Mouse (Mus musculus) midbrain, embryonic 13.5 days (tissue): ENCODE measurements around the gene Slfnl1. TPM values are rescaled to one million over a fixed set of nuclear protein-coding genes. Genes with fewer than 3 reads are reported as not detected.
A peak's percentile ranks its signal among the peaks of the same experiment; 100 is the strongest.

Source experiments
- ATAC-seq: fragments of 200-750 bp; cut with Nextera tagmentation; 2 replicates; pipeline ENCODE4 v1.8.0; 2017; ENCODE audit warnings: mild to moderate bottlenecking, moderate TSS enrichment, moderate library complexity
- H3K27ac ChIP-seq: fragments of 300-500 bp; sonication (generic); 2 replicates; pipeline ENCODE4 v1.5.1; 2015; ENCODE audit warnings: inconsistent platforms, mild to moderate bottlenecking, moderate library complexity
- H3K27me3 ChIP-seq: fragments of 300-500 bp; sonication (generic); 2 replicates; pipeline ENCODE4 v1.6.1; 2015; ENCODE audit warnings: mild to moderate bottlenecking, inconsistent platforms
- H3K36me3 ChIP-seq: fragments of 300-500 bp; sonication (generic); 2 replicates; pipeline ENCODE4 v1.6.1; 2015; ENCODE audit warnings: mild to moderate bottlenecking, inconsistent platforms
- H3K4me1 ChIP-seq: fragments of 300-500 bp; sonication (generic); replicated peaks from 2 replicates; pipeline ENCODE4 v1.6.1; 2015; ENCODE audit warnings: inconsistent platforms
- H3K4me2 ChIP-seq: fragments of 300-500 bp; sonication (generic); replicated peaks from 2 replicates; pipeline ENCODE4 v1.6.1; 2015; ENCODE audit warnings: moderate library complexity, mild to moderate bottlenecking, inconsistent platforms
- H3K4me3 ChIP-seq: fragments of 300-500 bp; sonication (generic); replicated peaks from 2 replicates; pipeline ENCODE4 v1.5.1; 2015; ENCODE audit warnings: mild to moderate bottlenecking, inconsistent platforms
- H3K9ac ChIP-seq: fragments of 300-500 bp; sonication (generic); replicated peaks from 2 replicates; pipeline ENCODE4 v1.6.1; 2015; ENCODE audit warnings: mild to moderate bottlenecking, inconsistent platforms
- H3K9me3 ChIP-seq: fragments of 300-500 bp; sonication (generic); 2 replicates; pipeline ENCODE4 v1.6.1; 2016; ENCODE audit warnings: mild to moderate bottlenecking, inconsistent platforms
- WGBS: fragments of 180-500 bp; shearing (Covaris S2); methylation state at CpG from one replicate; pipeline ENCODE4 v1.1.7; 2015; 5-methylcytosine and 5-hydroxymethylcytosine counted together
- polyA plus RNA-seq: library from polyadenylated mRNA; unstranded; fragments of >200 nt; fragmentation: Nextera tagmentation; extraction: Ambion mirVana; gene quantifications from 2 replicates; pipeline ENCODE4 v1.2.1, GENCODE M21; 2015

Gene Slfnl1
- polyA plus RNA-seq, 1 experiment from 2014 or later = not detected

DNA sequence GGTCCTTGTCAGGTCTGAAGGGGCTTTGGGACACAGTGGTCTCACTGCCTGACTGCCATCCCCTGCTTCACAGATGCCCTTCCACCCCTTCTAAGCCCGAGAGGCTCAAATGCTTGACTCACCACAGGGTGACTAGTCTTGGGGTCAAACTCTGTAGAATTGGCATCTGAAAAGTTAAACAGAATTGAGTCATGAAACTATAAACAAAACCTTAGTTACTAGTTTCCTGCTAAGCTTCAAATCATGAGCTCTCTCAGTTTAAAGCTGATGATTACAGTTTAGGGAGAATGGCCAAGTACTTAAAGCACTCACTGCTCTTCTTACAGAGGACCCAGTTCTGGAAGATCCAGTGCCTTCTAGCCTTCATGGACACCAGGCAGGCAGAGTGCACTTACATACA, 12.9 kb downstream of the Slfnl1 start:
- Histone ChIP-seq H3K4me3 (no peak overlapping the region), H3K27ac (no peak overlapping the region), H3K4me2 (no peak overlapping the region), H3K9ac (no peak overlapping the region), H3K27me3 (no peaks in the 10 kb centered on the region), H3K4me1 (no peaks in the 10 kb centered on the region), H3K36me3 (peaks cover 93% of the 10 kb centered on the region), H3K9me3 (no peaks in the 10 kb centered on the region)
- WGBS = 95% methylated on average over 1 of the region's 1 CpGs
- no peak for ATAC-seq

DNA sequence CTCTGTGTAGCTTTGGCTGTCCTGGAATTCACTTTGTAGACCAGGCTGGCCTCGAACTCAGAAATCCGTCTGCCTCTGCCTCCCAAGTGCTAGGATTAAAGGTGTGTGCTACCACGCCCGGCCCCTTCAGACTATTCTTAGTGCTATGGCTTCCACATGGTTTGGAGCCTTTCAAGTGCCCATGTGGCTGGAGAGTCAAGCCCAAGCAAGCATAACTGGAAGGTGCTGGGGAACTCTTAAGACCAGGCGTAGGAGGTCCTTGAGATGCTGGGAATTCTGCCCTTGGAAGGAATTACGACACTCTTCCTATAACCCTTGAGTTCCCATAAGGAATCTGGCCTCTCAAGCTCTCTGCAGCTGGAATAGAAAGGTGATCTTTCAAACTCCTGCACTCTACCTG, 24.6 kb downstream of the Slfnl1 start:
- no peaks in the 10 kb centered on the region for H3K27me3 ChIP-seq
- 93% methylated on average over 6 of the region's 6 CpGs for WGBS
- no peak overlapping the region for H3K4me3 ChIP-seq
- no peak overlapping the region for H3K9ac ChIP-seq
- H3K4me1 ChIP-seq = no peaks in the 10 kb centered on the region
- ATAC-seq = no peak
- no peaks in the 10 kb centered on the region for H3K9me3 ChIP-seq
- H3K4me2 ChIP-seq = no peak overlapping the region
- H3K36me3 ChIP-seq = peaks cover 89% of the 10 kb centered on the region
- no peak overlapping the region for H3K27ac ChIP-seq

DNA sequence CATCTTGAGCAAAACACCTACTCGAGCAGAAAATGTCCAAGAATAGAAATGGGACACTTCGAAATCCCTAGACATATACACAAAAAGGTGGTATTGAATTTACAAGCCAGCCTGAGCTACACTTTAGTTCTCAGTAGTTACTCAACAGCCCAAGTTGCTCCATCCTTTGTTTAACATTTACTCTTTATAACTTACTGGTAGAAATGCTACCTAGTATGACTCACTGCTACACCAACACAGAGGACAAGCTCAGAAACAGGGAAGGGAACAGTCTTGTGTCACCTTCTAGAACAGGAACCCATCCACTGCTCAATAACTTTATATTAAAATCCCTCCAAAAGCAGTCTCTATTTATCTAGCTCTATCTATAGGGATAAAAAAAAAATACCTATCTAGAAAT, 33.7 kb downstream of the Slfnl1 start:
- no peak overlapping the region for H3K9ac ChIP-seq
- peaks cover 21% of the 10 kb centered on the region for H3K4me1 ChIP-seq
- H3K9me3 ChIP-seq = no peaks in the 10 kb centered on the region
- no peak overlapping the region for H3K4me3 ChIP-seq
- no peak overlapping the region for H3K4me2 ChIP-seq
- ATAC-seq = no peak
- H3K27me3 ChIP-seq = no peaks in the 10 kb centered on the region
- peaks cover 42% of the 10 kb centered on the region for H3K36me3 ChIP-seq
- H3K27ac ChIP-seq = no peak overlapping the region
- 96% methylated on average over 2 of the region's 2 CpGs for WGBS

GRCm38 (mm10) chr4:120568005-120568404, 36.0 kb downstream of the Slfnl1 start:
- ATAC-seq = no peak
- Histone ChIP-seq H3K9ac (peak overlapping the region; percentile 20; the same call in 1 of the 2 replicates), H3K4me3 (peak overlapping the region; percentile 79; the same call in 1 of the 2 replicates), H3K4me2 (peak overlapping the region; percentile 84), H3K36me3 (peaks cover 26% of the 10 kb centered on the region), H3K4me1 (peaks cover 25% of the 10 kb centered on the region), H3K27ac (no peak overlapping the region), H3K9me3 (no peaks in the 10 kb centered on the region), H3K27me3 (no peaks in the 10 kb centered on the region)
- 59% methylated on average over 5 of the region's 5 CpGs for WGBS

DNA sequence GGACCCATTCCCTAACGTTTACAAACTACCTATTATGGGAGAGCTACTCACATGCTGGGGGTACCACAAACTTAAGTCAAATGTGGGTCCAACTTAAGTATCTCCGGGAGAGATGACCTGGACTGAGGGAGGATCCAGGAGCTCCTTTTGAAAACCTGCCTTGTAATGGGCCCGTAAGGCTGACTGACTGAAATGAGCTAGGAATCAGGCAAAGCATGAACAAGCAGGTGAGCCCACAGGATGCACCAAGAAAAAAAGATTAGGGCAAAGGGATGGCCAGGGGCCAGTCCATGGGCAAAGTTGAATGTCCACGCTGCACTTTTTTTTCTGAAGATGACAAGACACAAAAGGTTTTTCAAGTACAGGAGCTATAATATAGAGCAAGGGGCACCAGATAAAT, 37.0 kb downstream of the Slfnl1 start:
- Histone ChIP-seq H3K27me3 (no peaks in the 10 kb centered on the region), H3K36me3 (peaks cover 16% of the 10 kb centered on the region), H3K9me3 (no peaks in the 10 kb centered on the region), H3K27ac (peak overlapping the region; percentile 95), H3K4me2 (peak overlapping the region; percentile 84), H3K4me1 (peaks cover 25% of the 10 kb centered on the region), H3K9ac (peak overlapping the region; percentile 94), H3K4me3 (peak overlapping the region; percentile 79)
- whole genome bisulfite sequencing = 1% methylated on average over 4 of the region's 4 CpGs
- ATAC-seq = no peak

- Histone ChIP-seq H3K4me2 (peak within 1 kb of the TSS; percentile 84), H3K9ac (peak within 1 kb of the TSS; percentile 94), H3K27me3 (no peaks in the 10 kb centered on the region), H3K4me1 (peaks cover 25% of the 10 kb centered on the region), H3K4me3 (peak within 1 kb of the TSS; percentile 79), H3K36me3 (peaks cover 8% of the 10 kb centered on the region), H3K9me3 (no peaks in the 10 kb centered on the region), H3K27ac (peak within 1 kb of the TSS; percentile 95)
- WGBS = under 1% methylated on average over 97 of the region's 97 CpGs
- ATAC-seq = peak; percentile 98
Observed at GRCm38 (mm10) chr4:120569486-120570437, 37.7 kb downstream of the Slfnl1 start, which contains the start of gene Ctps. Gene Ctps (minus strand): TSS chr4:120570276.

DNA sequence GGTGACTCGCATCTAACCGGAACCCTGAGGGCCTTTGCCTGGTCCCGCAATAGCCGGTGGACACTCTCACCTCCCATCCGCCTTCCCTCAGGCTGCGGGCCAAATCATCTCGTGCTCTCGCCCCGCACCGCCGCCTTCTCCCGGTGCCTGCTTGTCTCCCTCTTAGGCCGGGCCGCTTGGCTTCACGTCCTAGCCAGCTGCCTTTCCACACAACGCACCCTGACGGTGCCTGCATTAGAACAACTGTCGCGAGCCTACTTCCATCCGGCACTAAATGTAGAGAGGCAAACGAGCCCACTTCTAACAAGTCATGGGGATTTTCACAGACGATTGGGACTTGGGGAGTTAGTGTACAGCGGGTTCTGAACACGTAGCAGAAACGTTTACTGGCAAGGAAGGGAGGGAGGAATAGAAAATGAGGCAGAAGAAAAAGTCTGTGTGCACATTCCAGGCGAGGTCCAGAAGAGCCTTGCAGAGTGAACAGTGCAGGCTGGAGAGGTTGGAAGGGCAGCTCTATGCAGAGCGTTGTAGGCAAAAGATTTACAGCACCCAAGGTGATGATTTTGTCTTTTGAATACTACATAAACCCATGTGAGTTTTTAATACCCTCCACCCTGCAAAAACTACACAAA, 38.5 kb downstream of the Slfnl1 start:
- Histone ChIP-seq H3K36me3 (peaks cover 3% of the 10 kb centered on the region; the same call in 1 of the 2 replicates), H3K9me3 (no peaks in the 10 kb centered on the region), H3K4me3 (peak overlapping the region; percentile 79), H3K27ac (peak overlapping the region; percentile 95), H3K4me2 (peak overlapping the region; percentile 84), H3K27me3 (no peaks in the 10 kb centered on the region), H3K4me1 (peaks cover 25% of the 10 kb centered on the region), H3K9ac (peak overlapping the region; percentile 94)
- ATAC-seq = peak; percentile 78
- WGBS = 1% methylated on average over 27 of the region's 27 CpGs

- no peaks in the 10 kb centered on the region for H3K27me3 ChIP-seq
- H3K4me2 ChIP-seq = peak overlapping the region; percentile 84
- H3K36me3 ChIP-seq = peaks cover 3% of the 10 kb centered on the region; the same call in 1 of the 2 replicates
- H3K9me3 ChIP-seq = no peaks in the 10 kb centered on the region
- H3K4me3 ChIP-seq = peak overlapping the region; percentile 79; the same call in 1 of the 2 replicates
- ATAC-seq = no peak
- peak overlapping the region; percentile 94 for H3K9ac ChIP-seq
- 77% methylated on average over 3 of the region's 3 CpGs for WGBS
- H3K4me1 ChIP-seq = peaks cover 25% of the 10 kb centered on the region
- peak overlapping the region; percentile 95; the same call in 1 of the 2 replicates for H3K27ac ChIP-seq
Observed at GRCm38 (mm10) chr4:120571070-120571464, 39.0 kb downstream of the Slfnl1 start.

GRCm38 (mm10) chr4:120571691-120572090, 39.7 kb downstream of the Slfnl1 start:
- H3K4me1 ChIP-seq = peaks cover 25% of the 10 kb centered on the region
- H3K27me3 ChIP-seq = no peaks in the 10 kb centered on the region
- no peak for ATAC-seq
- H3K4me2 ChIP-seq = no peak overlapping the region
- H3K9ac ChIP-seq = no peak overlapping the region
- H3K36me3 ChIP-seq = no peaks in the 10 kb centered on the region
- H3K4me3 ChIP-seq = no peak overlapping the region
- 78% methylated on average over 3 of the region's 3 CpGs for WGBS
- H3K9me3 ChIP-seq = no peaks in the 10 kb centered on the region
- H3K27ac ChIP-seq = no peak overlapping the region

DNA sequence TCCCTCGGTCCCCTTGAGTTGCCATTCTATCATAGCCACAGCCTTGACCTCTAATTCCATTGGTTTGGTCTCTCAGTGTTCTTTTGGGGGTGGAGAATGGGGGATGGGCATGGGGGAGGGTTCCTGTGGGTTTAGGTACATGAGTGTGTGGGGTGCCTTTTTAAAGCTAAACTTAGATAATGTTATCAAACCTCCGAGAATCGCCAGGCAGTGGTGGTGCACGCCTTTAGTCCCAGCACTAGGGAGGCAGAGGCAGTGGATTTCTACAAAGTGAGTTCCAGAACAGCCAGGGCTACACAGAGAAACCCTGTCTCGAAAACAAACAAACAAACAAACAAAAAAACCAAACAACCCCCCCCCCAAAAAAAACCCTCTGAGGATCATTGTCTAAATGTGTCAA, 48.9 kb downstream of the Slfnl1 start:
- H3K9ac ChIP-seq = no peak overlapping the region
- H3K4me2 ChIP-seq = no peak overlapping the region
- no peaks in the 10 kb centered on the region for H3K36me3 ChIP-seq
- H3K4me3 ChIP-seq = no peak overlapping the region
- no peaks in the 10 kb centered on the region for H3K4me1 ChIP-seq
- H3K9me3 ChIP-seq = no peaks in the 10 kb centered on the region
- H3K27ac ChIP-seq = no peak overlapping the region
- H3K27me3 ChIP-seq = no peaks in the 10 kb centered on the region
- WGBS = 81% methylated on average over 5 of the region's 5 CpGs
- no peak for ATAC-seq

DNA sequence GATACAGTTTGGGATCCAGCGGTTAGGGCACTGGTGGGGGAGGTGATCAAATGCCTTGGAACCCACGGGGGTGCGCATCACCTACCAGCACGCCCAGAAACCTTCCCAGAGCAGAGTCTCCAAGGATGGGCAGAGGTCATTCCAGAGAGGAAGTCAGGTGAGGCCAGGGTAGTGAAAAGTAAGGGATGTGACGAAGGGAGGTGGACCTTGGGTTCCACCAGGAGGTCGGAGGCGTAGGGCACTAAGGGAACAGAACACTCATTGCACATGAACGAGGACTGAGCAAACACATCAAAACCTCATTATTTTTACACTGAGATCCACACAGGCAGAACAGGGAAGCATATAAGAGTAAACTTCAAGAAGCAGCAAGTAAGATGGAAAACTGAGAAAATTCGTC, 49.7 kb downstream of the Slfnl1 start:
- Histone ChIP-seq H3K27ac (no peak overlapping the region), H3K27me3 (no peaks in the 10 kb centered on the region), H3K36me3 (no peaks in the 10 kb centered on the region), H3K4me3 (no peak overlapping the region), H3K4me1 (no peaks in the 10 kb centered on the region), H3K9me3 (no peaks in the 10 kb centered on the region), H3K4me2 (no peak overlapping the region), H3K9ac (no peak overlapping the region)
- no peak for ATAC-seq
- 87% methylated on average over 9 of the region's 9 CpGs for WGBS
